Mouse (Mus musculus): ENCODE results near the gene Slit2.

Slit2 gene

DNA sequence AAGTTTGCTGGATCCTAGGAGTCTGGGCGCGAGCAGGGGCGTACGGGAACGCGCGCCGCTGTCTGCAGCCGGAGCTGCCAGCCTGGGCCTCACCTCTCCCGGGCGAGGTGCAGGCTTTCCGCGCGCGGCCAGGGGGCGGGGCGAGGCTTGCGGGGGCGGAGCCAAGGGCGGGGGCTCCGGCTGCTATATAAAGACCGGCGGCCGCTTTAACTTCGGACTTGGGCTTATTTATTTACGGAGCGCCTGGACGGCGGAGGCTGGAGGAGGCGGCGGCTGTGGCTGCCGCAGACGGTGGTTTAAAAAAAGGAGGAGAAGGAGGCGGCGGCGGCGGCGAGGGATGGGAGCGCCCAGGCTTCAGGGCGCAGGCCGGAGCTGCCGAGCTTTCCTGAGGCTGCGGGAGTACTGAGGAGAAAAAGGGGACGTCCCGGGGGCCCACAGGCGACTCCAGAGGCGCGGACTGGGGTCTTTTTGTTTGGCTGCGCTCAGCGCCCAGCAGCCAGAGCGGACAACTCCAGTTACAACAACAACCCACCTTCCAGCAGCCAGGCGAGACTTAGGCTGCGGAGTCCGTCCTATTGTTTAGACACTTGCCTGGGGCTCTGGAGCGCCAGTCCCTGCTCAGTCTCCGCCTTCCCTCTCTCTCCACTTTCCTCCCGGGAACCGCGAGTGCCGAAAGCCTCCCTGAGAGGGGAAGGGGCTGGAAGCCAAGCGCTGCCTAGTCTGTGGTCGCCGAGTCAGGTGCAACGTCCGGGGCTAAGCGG lies at the start of gene Slit2:
Gene Slit2, plus strand, starts transcription at position 198 of the 761 bp plus-strand sequence.
- peak; percentile 89 for DNase-seq

DNA sequence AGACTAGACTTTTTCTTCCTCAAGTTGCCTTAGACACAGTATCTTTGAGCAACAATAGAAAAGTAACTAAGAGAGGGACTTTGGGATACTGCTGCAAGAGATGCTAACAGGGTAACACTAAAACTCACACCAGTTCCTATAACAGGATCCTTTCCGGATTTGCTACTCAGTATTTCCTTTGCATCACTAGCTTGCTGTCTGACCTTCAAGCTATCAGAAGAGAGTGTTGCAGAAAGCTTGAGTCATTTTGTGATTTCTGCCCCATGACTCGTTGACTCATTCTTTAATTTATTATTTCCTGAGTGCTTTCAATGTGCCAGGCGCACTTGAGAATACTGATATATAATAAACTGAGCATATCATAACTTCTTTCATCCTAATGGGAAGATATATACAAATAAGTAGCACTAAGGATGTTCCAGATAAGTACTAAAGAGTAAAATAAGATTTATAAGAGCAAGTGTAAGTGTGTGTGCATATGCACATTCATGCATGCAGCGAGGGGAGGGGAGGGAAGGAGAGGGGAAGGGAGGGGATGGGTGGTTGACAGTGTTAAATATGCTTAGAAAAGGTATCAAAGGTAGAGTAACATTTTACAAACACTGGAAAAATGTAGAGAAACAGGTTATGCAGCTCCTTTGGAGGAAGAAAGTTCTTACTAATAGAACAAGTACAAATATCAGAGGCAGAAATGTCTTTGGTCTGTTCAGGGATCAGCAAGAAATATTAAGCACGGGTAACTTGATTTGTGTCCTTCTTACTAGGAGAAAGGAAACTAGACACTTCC lies 44.2 kb upstream of the Slit2 start:
- no peak for DNase-seq

DNA sequence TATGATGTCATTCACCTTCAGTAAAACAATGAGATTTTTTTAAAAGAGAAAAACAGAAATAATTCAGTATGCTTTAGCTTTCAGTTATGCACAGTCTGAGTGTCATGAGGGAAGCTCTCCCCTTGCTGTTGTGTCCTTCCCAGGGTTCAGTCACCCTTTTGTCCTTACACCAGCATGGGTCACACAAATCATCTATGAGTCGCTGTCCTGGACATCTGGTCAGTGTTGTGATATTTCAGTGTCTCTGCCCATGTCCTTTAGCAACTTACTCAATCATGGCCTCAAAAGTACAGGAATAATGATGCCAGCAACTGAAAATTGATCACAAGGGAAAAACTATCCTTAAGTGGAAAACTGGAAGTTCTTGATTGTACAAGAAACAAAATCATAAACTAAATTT lies 26.5 kb upstream of the Slit2 start:
- DNase-seq: no peak

DNA sequence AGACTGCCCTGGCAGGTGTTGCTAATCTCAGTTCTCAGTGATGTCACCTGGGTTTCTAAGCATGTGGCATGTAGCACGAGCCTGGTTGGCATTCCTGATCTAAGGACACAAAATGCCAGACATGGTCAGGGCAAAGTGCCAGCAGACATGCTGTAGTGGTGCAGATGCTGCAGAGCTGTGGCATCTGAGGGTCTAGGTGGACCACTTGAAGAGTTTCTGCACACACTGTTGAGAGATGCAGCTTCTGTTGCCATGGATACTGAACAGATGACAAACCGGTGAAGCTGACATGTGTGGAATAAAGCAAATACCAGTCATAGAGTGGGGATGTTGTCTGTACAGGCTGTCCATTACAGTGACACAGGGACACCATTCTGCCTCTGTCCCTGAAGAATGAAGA lies 7.1 kb upstream of the Slit2 start:
- DNase-seq: no peak

DNA sequence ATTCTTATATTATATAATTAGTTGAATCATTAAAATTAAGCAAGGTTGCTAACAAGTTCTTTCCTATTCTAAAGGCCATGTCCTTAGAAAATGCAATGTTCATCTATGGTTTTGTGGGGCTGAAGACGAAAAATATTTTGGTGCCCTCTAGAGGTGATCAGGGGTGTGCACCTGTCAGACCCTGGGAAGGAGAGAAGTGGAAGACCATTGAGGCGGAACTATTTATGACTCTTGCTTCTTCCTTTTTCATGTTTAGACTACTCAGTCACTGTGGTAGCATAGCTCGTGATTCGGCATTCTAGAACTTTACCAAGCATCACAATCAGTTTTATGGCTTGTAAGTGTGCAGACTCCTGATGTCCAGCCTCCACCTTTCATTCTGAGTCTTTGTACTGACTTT lies 3.6 kb upstream of the Slit2 start:
- peak; percentile 27 for DNase-seq

DNA sequence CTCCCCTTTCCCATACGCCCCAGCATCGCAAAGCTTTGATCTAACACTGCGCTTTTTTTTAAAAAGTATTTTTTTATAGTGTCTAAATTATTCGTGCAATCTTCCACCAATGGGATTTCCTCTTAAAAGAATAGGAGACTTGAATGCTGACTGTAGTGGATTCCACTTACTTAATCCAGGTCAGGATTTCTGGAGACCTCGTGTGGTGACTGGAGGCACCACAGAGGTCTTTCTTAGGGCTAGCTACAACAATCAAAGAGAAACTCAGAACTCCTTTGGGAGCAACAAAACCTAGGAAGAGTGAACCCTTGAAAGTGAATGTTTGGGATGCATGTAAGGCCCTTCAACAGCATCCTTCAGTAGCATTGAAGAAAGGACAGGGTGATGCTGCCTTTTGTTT lies 2.5 kb upstream of the Slit2 start:
- DNase-seq: no peak

DNA sequence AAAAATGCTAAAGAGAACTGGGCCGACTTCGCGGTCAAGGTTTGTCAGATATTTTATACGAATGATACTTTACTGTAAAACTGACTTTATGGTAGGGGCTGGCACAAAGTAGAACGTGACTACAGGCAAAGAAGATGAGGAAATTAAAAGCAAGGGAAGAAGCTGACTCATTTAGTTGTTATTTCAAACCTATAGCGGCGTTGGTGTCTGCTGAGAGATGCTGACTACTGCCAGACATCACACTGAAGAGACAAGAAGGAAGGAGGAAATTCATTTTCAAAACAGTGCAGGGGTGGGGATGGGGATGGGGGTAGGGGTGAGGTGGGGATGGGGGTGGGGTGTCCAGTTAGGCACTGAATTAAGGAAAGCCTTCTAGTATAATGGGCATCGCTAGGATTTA lies 987 bp upstream of the Slit2 start:
- no peak for DNase-seq

DNA sequence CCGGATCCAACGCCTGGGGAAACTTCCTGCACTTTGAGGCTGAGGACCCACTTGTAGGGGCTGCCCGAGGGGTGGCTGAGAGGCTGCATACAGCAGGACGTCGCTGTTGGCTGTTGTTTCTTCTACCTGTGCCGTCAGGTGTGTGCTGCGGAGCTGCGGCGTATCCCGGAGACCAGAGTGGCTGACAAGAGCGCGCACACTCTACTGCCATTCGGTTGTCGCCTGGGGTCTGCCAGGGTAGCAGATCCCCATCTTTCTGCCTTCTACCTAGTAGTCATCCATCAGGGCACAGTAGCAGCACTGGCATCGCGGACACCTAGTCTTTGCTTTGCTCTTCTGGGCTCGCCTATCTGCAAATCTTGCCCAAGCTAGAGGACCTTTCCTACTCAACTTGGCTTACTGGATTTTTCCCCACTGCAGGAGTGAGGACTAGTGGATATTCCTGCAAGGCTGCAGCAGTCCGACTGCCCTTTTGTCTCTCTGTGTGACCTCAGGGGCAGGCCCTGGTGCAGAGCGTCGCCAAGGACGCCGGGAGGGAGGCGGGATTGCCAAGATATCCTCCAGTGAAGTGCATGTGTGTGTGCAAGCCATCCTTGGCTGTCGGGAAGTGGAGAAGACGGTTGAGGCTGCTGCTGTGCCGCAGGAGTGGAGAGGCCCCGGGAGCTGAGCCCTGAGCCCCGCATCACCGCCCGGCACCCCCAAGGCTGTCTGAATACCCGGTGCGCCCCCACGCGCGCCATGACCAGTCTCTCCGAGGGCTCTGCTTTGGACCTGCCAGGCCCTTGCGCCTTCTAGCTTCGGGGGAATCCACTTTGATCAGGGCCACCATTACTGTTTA lies 1.0 kb downstream of the Slit2 start:
- DNase-seq: peak; percentile 19

DNA sequence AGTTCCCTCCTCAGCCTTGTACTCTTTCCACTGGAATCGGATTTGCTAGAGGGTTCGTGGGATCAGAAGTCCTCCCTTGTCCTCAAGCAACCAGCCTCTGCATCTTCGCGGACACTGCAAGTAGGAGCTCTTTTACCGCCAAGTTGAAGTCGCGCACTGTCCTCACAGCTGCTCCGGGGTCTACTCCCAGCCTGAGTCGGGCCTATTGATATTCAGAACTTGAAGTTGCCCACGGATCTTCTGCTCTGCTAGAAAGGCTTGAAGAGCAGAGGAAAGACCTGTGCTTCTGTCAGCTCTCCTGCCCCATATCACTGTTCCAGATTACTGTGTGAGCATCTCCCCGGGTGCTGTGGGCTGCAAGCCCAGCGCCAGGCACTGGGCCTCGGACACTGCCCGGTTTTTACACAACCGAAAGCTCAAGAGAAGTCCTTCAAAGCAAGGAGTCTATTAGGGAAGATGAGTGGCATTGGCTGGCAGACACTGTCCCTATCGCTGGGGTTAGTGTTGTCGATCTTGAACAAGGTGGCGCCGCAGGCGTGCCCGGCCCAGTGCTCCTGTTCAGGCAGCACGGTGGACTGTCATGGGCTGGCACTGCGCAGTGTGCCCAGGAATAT lies 1.8 kb downstream of the Slit2 start:
- no peak for DNase-seq

DNA sequence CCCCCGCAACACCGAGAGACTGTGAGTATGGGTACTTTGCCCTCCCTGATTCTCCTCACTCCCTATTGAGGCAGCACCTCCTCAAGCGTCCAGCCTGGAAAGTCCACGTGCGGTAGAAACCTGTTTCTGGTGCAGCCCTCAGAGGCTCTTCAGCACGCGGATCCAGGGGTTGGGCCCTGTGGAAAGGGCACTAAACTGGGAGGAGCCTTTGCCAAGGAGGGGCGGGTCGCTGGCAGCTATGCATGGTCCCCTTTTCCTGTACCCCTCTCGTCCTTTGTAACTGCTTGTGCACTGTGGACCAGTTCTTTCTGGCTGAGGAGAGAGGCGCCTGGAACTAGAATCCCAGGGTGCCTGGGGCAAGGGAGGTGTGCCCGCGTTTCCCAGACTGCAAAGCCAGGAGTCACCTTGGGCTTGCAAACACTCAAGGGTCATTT lies 2.3 kb downstream of the Slit2 start:
- DNase-seq: peak; percentile 86

DNA sequence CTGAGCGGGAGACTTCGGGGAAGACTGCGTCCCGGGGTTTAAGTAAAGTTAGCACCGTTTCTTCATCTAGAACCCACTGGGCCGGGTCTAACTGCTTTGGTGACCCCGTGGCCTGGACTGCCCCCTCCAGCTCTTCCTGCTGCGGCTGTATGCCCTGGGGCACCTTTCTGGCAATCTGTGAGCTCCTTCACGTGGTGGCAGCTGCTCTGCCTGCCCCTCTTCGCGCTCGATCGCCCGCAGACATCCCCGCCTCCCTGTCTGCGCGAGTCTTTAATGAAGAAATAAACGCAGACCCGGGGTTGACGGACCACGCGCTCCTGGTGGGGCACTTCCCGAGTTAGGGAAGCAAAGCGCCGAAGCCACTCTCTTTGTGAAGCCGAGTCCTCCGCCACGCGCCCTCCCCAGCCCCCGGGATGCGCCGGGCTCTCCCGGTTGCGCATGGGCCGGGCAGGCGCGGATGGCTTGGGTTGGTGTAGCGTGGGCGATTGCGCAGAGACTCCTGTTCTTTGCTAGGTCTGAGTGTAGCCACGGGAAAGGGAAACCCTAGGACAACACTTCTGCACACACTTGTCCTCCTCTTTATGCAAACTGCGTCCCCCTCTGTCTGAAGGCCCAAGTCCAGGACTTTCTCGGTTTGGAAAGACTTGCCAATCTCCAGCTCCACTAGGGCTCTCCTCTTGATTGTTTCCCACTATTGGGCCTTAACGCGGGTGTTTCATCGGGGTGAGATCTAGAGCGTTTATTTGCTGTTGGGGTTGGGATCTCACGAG lies 3.1 kb downstream of the Slit2 start:
- DNase-seq: peak; percentile 48

DNA sequence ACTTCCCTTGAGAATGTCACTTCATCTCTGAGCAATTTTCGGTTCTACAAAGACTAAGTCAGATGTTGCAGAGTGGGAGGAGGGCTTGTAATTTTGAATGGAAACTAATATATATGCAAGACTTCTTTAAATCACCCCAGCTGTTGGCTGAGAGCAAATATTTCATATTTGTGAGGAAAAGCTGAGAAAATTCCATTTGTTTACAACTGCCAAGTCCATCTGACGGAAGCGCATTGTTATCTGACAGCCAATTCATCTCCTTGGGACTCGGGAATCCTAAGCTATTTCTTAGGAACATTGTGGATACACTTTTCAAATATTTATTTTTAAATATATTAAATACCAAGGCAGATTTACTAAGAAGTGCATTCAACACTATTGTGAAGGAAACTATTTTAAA lies 8.0 kb downstream of the Slit2 start:
- no peak for DNase-seq

DNA sequence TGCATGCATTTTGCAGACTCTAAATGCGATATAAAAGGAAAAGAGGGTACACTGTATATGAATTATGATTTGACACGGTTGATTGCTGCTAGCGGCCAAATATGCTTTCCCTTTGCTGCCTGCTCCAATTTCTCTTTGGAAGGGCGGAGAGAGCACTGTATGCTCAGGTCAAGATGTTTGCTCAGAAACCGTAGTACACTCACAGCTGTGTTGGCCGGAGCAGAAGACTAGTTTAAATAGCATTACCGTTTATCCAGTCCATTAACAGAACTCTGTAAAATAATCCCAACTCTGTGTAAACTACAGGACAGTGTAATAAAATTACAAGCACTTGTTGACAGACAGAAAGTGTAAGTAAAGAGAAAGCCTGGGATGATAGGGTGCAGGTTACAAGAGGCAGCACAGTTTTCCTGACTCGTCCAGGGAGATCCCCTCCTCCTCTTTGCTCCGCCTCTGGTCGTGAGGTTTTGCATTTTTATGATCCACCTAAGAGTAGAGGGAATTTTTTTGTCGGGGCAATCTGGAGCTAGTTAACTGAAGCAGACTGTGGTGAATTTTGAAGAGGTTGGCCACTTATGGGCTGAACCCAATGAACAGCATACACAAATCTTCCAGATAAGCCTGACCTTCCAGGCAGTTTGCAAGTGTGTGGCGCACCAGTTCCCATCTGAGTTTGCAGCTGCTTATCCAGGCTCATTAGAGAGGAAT lies 20.9 kb downstream of the Slit2 start:
- peak; percentile 16 for DNase-seq

DNA sequence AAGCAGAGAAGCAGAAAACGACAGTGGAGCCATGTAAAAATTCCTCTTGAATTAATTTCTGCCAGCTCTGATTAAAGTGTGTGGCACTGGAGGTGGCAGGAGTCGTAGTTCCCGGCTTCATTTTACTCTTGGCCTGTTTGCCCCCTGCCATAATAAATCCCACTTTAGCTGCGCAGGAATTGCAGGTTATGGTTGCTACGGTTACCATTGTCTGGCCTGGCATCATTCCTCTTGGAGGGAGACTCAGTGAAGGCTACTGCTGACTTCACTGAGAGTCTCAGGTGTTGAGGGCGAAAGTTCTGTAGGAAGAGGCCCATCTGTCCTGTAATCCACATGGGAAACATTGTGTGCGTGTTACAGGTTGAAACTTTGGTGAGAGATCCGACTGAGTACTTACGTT lies 22.6 kb downstream of the Slit2 start:
- DNase-seq: no peak

DNA sequence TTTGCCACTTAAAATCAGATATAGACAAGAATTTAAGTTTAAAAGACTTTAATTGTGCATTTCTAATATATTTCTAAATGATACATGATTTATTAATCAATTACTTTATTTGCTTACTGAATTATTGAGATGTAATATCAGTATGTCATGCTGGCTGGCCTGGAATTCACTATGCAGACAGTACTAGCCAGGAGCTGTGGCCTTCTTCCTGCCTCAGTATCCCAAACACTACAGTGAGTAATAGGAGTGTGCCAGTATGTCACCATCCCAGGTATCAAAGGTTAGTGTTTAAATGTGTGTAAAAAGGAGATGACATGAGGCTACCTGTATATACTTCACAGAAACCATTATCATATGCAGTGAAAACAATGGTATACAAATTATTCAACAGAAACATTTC lies 23.1 kb downstream of the Slit2 start:
- DNase-seq: no peak

DNA sequence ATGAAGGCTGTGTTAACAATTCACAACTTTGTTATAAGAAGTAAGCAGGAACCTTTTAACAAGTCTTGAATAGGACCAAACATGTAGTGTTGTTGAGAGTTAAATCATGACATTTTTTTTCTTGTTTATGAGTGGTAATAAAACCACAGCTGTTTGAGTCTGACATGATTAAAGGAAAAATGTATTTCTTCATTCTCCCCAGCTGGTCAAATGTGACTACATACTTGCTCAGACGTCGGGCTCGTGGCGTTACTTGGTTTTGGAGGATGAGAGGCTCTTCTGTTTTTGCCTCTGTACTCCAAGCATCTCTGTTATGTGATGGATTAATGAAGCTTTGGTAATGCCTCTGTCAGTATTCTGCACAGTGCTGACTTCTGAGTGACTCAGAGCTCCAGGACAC lies 40.5 kb downstream of the Slit2 start:
- no peak for DNase-seq

DNA sequence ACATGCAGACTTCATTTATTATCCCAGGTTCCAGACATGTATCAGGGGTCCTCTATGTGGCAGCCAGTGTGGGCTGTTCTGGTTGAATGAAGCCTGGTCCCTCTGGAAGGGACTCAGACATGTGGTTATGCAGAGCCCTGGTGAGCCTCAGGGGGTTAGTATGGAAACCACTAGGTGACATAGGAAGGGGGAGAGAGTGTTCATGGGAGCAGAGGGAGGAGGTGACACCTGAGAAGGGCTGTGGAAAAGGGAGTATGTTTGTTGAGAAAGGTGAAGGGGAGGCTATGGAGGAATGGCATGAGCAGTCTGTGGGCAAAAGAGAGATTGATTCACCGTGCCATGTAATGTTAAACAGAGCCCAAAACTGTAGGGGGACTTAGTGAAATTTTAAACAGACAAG lies 51.9 kb downstream of the Slit2 start:
- DNase-seq: no peak

DNA sequence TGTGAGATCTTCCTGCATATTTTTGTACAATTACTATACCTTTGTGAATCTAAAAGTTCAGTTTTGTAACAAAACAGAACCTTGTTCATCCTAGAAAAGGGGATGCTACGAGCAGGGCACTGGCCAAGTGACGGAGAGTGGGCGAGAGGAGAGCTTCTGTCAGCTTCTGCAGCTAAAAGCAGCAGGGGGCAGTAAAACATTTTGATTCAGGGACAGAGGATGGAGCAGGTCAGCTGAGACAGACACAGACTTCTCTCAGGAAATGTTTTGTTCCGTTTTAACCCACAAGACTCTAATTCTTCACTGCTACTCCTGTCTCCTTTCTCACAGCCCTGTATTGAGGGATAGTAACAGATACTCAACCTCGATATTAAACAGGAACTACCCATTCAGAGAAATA lies 55.1 kb downstream of the Slit2 start:
- peak; percentile 56 for DNase-seq

DNA sequence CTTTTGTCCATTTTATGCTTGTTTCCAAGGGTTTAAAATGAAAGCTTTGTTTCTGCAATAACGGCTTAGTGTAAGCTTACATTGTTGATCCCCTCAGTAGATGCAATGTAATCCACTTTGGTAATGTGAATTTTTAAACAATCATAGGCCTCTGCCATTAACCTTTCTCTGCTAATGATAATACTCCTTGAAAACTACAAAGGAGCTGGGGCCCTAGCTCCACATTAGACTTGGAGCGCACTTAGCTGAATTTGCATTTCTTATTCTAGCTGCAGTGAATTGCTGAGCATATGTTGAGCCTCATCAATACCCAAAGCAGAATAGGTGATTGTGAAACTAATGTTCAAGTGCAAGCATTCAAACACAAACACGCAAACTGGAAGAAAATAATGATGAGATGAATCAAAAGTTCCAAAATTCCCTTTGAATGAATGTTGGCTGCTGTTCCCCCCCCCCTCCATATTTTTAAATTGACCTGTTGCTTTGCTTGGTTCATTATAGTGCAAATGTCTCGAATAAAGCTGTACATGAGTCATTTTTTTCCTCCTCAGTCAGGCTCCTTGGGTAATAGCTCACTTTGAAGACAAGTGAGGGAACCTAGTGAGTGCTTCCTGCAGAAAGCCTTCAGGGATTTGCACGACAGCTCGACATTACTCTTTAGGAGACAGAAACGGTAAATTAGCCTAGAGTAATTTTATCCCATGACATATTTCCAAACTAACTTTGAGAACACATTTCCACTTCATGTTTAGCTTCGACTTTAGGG lies 66.2 kb downstream of the Slit2 start:
- no peak for DNase-seq

DNA sequence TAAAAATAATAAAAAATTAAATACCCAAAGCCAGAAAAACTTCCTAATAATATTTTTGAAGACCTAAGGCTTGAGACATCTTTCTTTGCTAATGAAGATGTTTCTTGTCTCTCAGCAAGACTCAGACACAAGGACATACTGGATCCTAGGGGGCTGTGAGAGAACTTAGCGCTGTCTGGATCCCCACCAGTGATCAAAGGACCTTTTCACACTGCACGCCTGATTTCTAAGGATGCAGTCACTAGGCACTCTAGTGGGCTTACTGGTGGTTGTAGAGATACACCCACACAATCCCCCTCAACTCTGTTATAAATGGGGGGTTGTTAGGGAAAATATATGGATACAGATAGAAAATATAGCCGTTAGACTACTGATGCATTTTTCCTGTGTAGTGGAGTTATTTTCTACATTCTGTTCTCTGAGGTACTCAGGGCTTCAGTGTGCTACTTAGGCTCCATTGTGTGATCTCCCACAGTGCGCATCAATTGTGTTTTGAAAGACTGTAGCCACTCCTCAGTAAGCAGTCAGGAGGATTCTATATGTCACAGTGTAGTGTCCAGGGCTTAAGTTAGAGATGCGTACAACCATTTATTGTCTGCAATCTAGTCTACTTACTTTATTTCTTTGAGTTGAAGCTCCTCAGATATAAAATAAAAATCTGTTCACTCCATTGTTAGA lies 67.8 kb downstream of the Slit2 start:
- no peak for DNase-seq
